9 mouse cellular contexts compared by ENCODE assay signal in the genomic region with DNA sequence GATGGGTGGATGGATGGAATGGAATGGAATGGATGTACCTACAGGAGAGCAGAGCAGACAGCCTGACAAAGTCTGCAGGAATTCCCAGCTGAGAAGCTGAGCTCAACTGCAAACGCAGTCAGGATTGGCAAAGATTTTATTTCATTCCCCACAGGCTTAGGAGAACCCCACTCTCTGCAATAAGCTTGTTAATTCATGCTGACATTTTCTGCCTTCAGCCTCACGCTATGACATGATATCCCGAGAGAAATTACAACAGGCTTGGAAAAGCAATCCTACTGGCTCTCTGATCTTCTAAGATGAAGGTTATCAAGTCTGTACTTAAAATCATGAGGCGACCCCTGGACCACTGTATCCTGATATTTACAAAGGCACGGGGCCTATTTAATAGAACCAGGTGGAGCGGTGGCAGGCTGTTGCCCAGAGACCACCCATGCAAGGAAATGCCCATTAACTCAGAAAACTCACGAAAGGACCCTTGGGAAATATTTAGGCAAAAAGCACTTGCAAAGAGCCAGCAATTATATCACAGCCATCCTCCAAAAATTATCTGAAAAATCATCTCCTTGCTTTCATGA. TPM values are rescaled to one million over a fixed set of nuclear protein-coding genes. Genes with fewer than 3 reads are reported as not detected.
DNase-seq lines count a peak whose midpoint lies in the region; ATAC-seq and TF ChIP-seq lines count a peak whose summit lies in the region.
"Had no signal": no experiment of that assay in that cellular context is flagged by ENCODE, and none has a peak within 500 bp of the region (broad histone marks: within the 10 kb centered on the region; RNA-seq: fewer than 3 reads in every experiment).

No protein-coding gene starts in this region.

- 0 out of 2 replicates have a peak overlapping the region, but pooled peaks have one; percentile 33 for H3K9ac ChIP-seq in heart, postnatal 0 days (replicated peaks; ENCODE audit: low read depth, low read length)
- peak overlapping the region; percentile 41 for H3K9ac ChIP-seq in forebrain, embryonic 16.5 days (replicated peaks; ENCODE audit: low read depth, low read length)
- H3K9ac ChIP-seq in midbrain, embryonic 13.5 days (replicated peaks), result peak overlapping the region; percentile 32; the same call in 1 of the 2 replicates

- no peak for TF ChIP-seq CTCF in heart, postnatal 0 days (IDR thresholded peaks at IDR 0.05; ENCODE audit: low read depth)
- no peak for TF ChIP-seq CTCF in cortical plate, adult 2 months (IDR thresholded peaks at IDR 0.05; ENCODE audit: extremely low read depth, insufficient read depth, low read length)

- WGBS in heart, postnatal 0 days, result 39% methylated on average over 7 of the region's 7 CpGs
- 47% methylated on average over 7 of the region's 7 CpGs for WGBS in forebrain, embryonic 16.5 days
- WGBS in midbrain, embryonic 13.5 days, result 50% methylated on average over 7 of the region's 7 CpGs

- TF ChIP-seq EP300 in heart, postnatal 0 days (IDR thresholded peaks at IDR 0.05; ENCODE audit: low read depth), result no peak

- no peak for ATAC-seq in heart, postnatal 0 days (ENCODE audit: insufficient read depth, low read depth)
- peak; percentile 20 for ATAC-seq in forebrain, embryonic 16.5 days
- peak; percentile 80 for ATAC-seq in midbrain, embryonic 13.5 days

- H3K27me3 ChIP-seq in heart, postnatal 0 days (ENCODE audit: control insufficient read depth, insufficient read depth, low read length), result no peaks in the 10 kb centered on the region
- H3K27me3 ChIP-seq in forebrain, embryonic 16.5 days (replicated peaks; ENCODE audit: control insufficient read depth, insufficient read depth, low read length), result no peaks in the 10 kb centered on the region
- H3K27me3 ChIP-seq in midbrain, embryonic 13.5 days, result no peaks in the 10 kb centered on the region

- no peaks in the 10 kb centered on the region for H3K9me3 ChIP-seq in heart, postnatal 0 days (replicated peaks; ENCODE audit: control insufficient read depth, low read length)
- no peaks in the 10 kb centered on the region for H3K9me3 ChIP-seq in forebrain, embryonic 16.5 days (ENCODE audit: control insufficient read depth, low read length)
- no peaks in the 10 kb centered on the region for H3K9me3 ChIP-seq in midbrain, embryonic 13.5 days

- H3K4me1 ChIP-seq in heart, postnatal 0 days (ENCODE audit: control insufficient read depth, insufficient read depth), result peaks cover 27% of the 10 kb centered on the region; the same call in 1 of the 2 replicates
- H3K4me1 ChIP-seq in cortical plate, adult 2 months (ENCODE audit: control insufficient read depth, insufficient read depth, low read length), result no peaks in the 10 kb centered on the region
- H3K4me1 ChIP-seq in forebrain, embryonic 16.5 days (replicated peaks; ENCODE audit: control insufficient read depth, insufficient read depth, low read length), result peaks cover 11% of the 10 kb centered on the region
- H3K4me1 ChIP-seq in midbrain, embryonic 13.5 days (replicated peaks), result peaks cover 15% of the 10 kb centered on the region

- intact Hi-C loops in heart, postnatal 36 days (cut with DNase I), result loop anchor here (5.0 kb wide), 1 partner anchor 72 kb away; no protein-coding TSS in a partner anchor

- H3K4me2 ChIP-seq in heart, postnatal 0 days (ENCODE audit: low read depth, low read length), result peak overlapping the region; percentile 65
- peak overlapping the region; percentile 57 for H3K4me2 ChIP-seq in forebrain, embryonic 16.5 days (ENCODE audit: low read length)
- peak overlapping the region; percentile 48 for H3K4me2 ChIP-seq in midbrain, embryonic 13.5 days (replicated peaks)

- DNase-seq in heart, postnatal 0 days (ENCODE audit: low spot score), result no peak
- DNase-seq in heart, postnatal 36 days, result no peak
- DNase-seq in adrenal gland, adult (ENCODE audit: inconsistent age in 2 of 2, low spot score in 1 of 2), result no peak
- no peak for DNase-seq in lung, postnatal 36 days
- DNase-seq in T-cell, adult 2 months (ENCODE audit: low spot score), result no peak

- 0 out of 2 replicates have a peak, but pooled peaks cover 11% of the 10 kb centered on the region for H3K36me3 ChIP-seq in heart, postnatal 0 days (replicated peaks; ENCODE audit: control insufficient read depth, insufficient read depth, low read length)
- H3K36me3 ChIP-seq in forebrain, embryonic 16.5 days (ENCODE audit: control insufficient read depth, insufficient read depth), result no peaks in the 10 kb centered on the region
- H3K36me3 ChIP-seq in midbrain, embryonic 13.5 days, result no peaks in the 10 kb centered on the region

- peak overlapping the region; percentile 76 for H3K27ac ChIP-seq in heart, postnatal 0 days (ENCODE audit: low read depth)
- peak overlapping the region; percentile 13 for H3K27ac ChIP-seq in cortical plate, adult 2 months (ENCODE audit: insufficient read depth, low read length)
- H3K27ac ChIP-seq in forebrain, embryonic 16.5 days (ENCODE audit: low read length), result peak overlapping the region; percentile 55
- H3K27ac ChIP-seq in midbrain, embryonic 13.5 days, result peak overlapping the region; percentile 63

- TF ChIP-seq POLR2A in cortical plate, adult 2 months (IDR thresholded peaks at IDR 0.05; ENCODE audit: extremely low read depth, insufficient read depth, low read length), result no peak

- peak overlapping the region; percentile 44 for H3K4me3 ChIP-seq in heart, postnatal 0 days (ENCODE audit: low read depth, low read length)
- peak overlapping the region; percentile 24 for H3K4me3 ChIP-seq in cortical plate, adult 2 months (ENCODE audit: insufficient read depth, low read length)
- peak overlapping the region; percentile 35 for H3K4me3 ChIP-seq in forebrain, embryonic 16.5 days (replicated peaks; ENCODE audit: low read length)
- peak overlapping the region; percentile 24 for H3K4me3 ChIP-seq in midbrain, embryonic 13.5 days (replicated peaks)

RNA-seq across cellular contexts. Expression of gene Mlip, which starts 13.1 kb away (rescaled TPM):
- total RNA-seq in heart, postnatal 0 days (2014; rRNA removed; ENCODE audit: low replicate concordance), result 87.9 and 114 TPM in 2 replicates
- polyA plus RNA-seq in heart, postnatal 0 days (2015; fragmentation: Nextera tagmentation; extraction: Ambion mirVana), result 93.8 and 107 TPM in 2 replicates
- total RNA-seq in heart, postnatal 36 days (2021), result 100 to 1,000 TPM; 151 to 152 TPM
- 82.2 and 86.5 TPM in 2 replicates for polyA plus RNA-seq in cortical plate, adult 2 months (2012; rRNA removed)
- 8.0 and 11.6 TPM in 2 replicates for polyA plus RNA-seq in forebrain, embryonic 16.5 days (2015; fragmentation: Nextera tagmentation; extraction: Ambion mirVana)
- 0.32 and 0.54 TPM in 2 replicates for polyA plus RNA-seq in midbrain, embryonic 13.5 days (2015; fragmentation: Nextera tagmentation; extraction: Ambion mirVana)
- total RNA-seq: neutrophil, adult 5-6 weeks had no signal

Comparison
In these comparisons a context has a peak if more than half of its experiments do, and no peak if none do; other contexts are left out.
1. H3K27ac ChIP-seq: peak in every context shown above with its lines; median percentile 76 in heart, postnatal 0 days; 63 in midbrain, embryonic 13.5 days; 55 in forebrain, embryonic 16.5 days; 13 in cortical plate, adult 2 months.